Mouse (Mus musculus): ENCODE results near the gene Pygl.

Gene Pygl

GRCm38 (mm10) chr12:70231294-70231693, at the start of gene Pygl:
Pygl (minus strand) TSS chr12:70231488.
- CTCF ChIA-PET, result interaction anchor here (0.6 kb wide), 1 partner anchor 61 kb away, joined by 3 read pairs; no protein-coding TSS in a partner anchor

GRCm38 (mm10) chr12:70280930-70281329, 49.6 kb upstream of the Pygl start:
- CTCF ChIA-PET, result no interaction called here

GRCm38 (mm10) chr12:70280381-70280780, 49.1 kb upstream of the Pygl start:
- CTCF ChIA-PET, result no interaction called here

GRCm38 (mm10) chr12:70277071-70277939, 46.0 kb upstream of the Pygl start:
- CTCF ChIA-PET, result no interaction called here

- CTCF ChIA-PET, result no interaction called here
These were observed 38.4 kb upstream of the Pygl start for GRCm38 (mm10) chr12:70269724-70270123.

- CTCF ChIA-PET, result no interaction called here
These were observed 36.0 kb upstream of the Pygl start for GRCm38 (mm10) chr12:70267314-70267713.

GRCm38 (mm10) chr12:70266494-70266931, 35.2 kb upstream of the Pygl start:
- CTCF ChIA-PET, result no interaction called here

GRCm38 (mm10) chr12:70263721-70264120, 32.4 kb upstream of the Pygl start:
- CTCF ChIA-PET, result no interaction called here

- CTCF ChIA-PET, result no interaction called here
These were observed 31.1 kb upstream of the Pygl start for GRCm38 (mm10) chr12:70262271-70262953.

- CTCF ChIA-PET, result interaction anchor here (0.5 kb wide), 1 partner anchor 901 kb away, joined by 3 read pairs; no protein-coding TSS in a partner anchor
These were observed 20.1 kb upstream of the Pygl start for GRCm38 (mm10) chr12:70251210-70251884.

GRCm38 (mm10) chr12:70249616-70250157, 18.4 kb upstream of the Pygl start:
- CTCF ChIA-PET, result no interaction called here

- CTCF ChIA-PET, result interaction anchor here (0.6 kb wide), 1 partner anchor 177 kb away, joined by 5 read pairs; no protein-coding TSS in a partner anchor
These were observed 16.6 kb upstream of the Pygl start for GRCm38 (mm10) chr12:70247683-70248474.

- CTCF ChIA-PET, result no interaction called here
These were observed 11.3 kb upstream of the Pygl start for GRCm38 (mm10) chr12:70242550-70242949.

GRCm38 (mm10) chr12:70239741-70240140, 8.5 kb upstream of the Pygl start:
- CTCF ChIA-PET, result no interaction called here

- CTCF ChIA-PET, result interaction anchor here (0.6 to 0.8 kb wide), 3 partner anchors 10 to 126 kb away, joined by 3 to 6 read pairs (median 4); no protein-coding TSS in a partner anchor
These were observed 7.3 kb upstream of the Pygl start for GRCm38 (mm10) chr12:70238604-70239003.

GRCm38 (mm10) chr12:70234938-70235484, 3.7 kb upstream of the Pygl start:
- CTCF ChIA-PET, result interaction anchor here (0.7 to 1.5 kb wide), 2 partner anchors 10 to 109 kb away, joined by 3 to 5 read pairs; no protein-coding TSS in a partner anchor

GRCm38 (mm10) chr12:70234411-70234810, 3.1 kb upstream of the Pygl start:
- CTCF ChIA-PET, result interaction anchor here (1.5 kb wide), 1 partner anchor 9 kb away, joined by 5 read pairs; no protein-coding TSS in a partner anchor

GRCm38 (mm10) chr12:70233637-70234315, 2.5 kb upstream of the Pygl start:
- CTCF ChIA-PET, result interaction anchor here (0.7 to 1.5 kb wide), 2 partner anchors 8 to 257 kb away, joined by 3 to 5 read pairs; no protein-coding TSS in a partner anchor

- CTCF ChIA-PET, result interaction anchor here (0.6 kb wide), 1 partner anchor 60 kb away, joined by 3 read pairs; no protein-coding TSS in a partner anchor
These were observed 794 bp upstream of the Pygl start for GRCm38 (mm10) chr12:70232020-70232544.

Data from spleen, embryonic (tissue).